Mouse (Mus musculus) skeletal muscle tissue, adult 2 months (tissue): ENCODE data around the gene Slc22a7.

ENCODE experiments used
- DNase-seq: peaks from one replicate; pipeline ENCODE4 v3.0.0-alpha.2; 2012; ENCODE audit warnings: low read depth, low spot score

The Slc22a7 gene

GRCm38 (mm10) chr17:46438298-46438873 is at the start of gene Slc22a7:
Gene Slc22a7, minus strand, starts transcription at chr17:46438457.
- DNase-seq: no peak

GRCm38 (mm10) chr17:46487431-46487830 is 49.2 kb upstream of the Slc22a7 start, which contains the start of gene Ttbk1:
Gene Ttbk1, minus strand, starts transcription at chr17:46487675.
- DNase-seq: no peak

DNA sequence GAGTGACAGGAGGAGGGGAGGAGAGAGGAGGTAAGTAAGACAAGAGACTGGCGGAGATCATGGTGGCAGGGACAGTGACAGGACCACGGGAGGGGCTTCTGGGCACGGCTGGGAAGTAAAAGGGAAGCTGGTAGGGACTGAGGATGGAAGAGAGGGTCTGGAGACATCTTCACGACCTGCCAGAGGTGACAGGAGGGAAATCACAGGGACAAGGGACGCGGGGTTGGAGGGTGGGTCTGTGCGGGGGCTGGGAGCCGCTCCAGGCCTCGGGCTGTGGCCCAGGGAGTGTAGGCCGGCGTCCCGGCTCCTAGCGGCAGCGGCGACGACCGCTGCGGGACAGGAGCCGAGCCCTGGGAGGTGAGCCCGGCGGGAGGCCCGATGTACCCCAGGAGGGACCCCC is 48.7 kb upstream of the Slc22a7 start:
- DNase-seq: no peak

DNA sequence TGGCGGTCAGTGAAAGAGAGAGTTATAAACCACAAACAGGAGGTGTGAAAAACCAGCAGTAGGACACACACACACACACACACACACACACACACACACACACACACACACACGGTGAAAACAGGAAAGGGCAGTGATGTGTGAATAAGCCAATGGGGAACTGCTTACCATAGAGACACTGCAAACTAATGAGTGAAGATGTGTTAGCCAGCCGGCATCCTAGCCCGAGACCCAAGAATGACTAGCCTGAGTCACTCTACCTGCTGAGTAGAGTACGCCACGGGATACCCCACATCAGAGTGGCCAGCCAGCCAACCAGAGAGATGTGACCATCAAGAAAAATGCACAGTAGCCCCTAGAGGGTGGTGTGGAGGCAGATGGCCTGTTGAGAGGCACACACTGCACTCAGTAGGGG is 46.2 kb upstream of the Slc22a7 start:
- DNase-seq: no peak

GRCm38 (mm10) chr17:46484021-46484431 is 45.8 kb upstream of the Slc22a7 start:
- DNase-seq: no peak

DNA sequence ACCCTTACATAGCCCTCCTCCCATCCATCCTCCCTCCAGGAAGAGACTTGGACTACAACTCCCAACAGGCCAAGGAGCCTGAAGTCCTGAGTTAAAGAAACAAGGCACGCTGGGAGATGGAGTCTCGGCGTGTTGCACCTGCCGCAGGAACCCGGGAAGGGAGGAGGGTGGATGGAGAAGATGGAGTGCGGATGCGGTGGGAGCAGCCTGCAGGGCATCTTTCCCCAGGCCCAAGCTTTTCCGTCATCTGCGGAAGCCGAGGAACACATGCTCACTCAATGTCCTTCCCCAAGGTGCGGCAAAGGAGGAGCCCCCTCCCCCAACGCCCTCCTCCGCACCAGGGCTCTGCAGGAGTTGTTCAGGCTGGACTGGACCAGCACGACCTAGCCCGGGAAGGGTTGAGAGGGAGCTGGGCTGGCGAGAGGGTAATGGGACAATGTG is 45.3 kb upstream of the Slc22a7 start:
- DNase-seq: no peak

- DNase-seq: no peak
Measured at GRCm38 (mm10) chr17:46477286-46477685, 39.0 kb upstream of the Slc22a7 start.

- DNase-seq: no peak
Measured at GRCm38 (mm10) chr17:46476601-46477000, 38.3 kb upstream of the Slc22a7 start.

GRCm38 (mm10) chr17:46467830-46468229 is 29.6 kb upstream of the Slc22a7 start:
- no peak for DNase-seq

GRCm38 (mm10) chr17:46462226-46462625 is 24.0 kb upstream of the Slc22a7 start:
- DNase-seq: no peak

GRCm38 (mm10) chr17:46461347-46461746 is 23.1 kb upstream of the Slc22a7 start:
- no peak for DNase-seq

DNA sequence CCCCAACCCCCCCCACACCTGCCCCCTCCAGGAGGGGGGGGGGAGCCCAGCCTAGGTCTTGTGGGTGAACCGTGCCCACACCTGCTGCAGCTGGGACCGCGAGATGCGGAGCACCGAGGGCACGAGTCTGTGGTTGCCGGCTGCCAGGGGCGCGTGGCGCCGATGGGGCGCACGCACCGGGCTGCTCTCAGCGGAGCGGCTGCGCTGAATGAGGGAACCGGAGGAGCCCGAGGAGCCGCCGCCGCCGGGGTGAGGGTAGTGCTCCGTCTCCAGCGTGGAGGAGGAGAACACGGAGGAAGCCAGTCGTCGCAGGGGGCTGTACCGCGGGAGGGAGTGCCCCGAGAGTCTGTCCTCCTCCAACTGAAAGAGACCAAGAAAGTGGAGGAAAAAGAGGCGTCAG is 22.4 kb upstream of the Slc22a7 start:
- no peak for DNase-seq

GRCm38 (mm10) chr17:46458439-46458838 is 20.2 kb upstream of the Slc22a7 start:
- DNase-seq: no peak

DNA sequence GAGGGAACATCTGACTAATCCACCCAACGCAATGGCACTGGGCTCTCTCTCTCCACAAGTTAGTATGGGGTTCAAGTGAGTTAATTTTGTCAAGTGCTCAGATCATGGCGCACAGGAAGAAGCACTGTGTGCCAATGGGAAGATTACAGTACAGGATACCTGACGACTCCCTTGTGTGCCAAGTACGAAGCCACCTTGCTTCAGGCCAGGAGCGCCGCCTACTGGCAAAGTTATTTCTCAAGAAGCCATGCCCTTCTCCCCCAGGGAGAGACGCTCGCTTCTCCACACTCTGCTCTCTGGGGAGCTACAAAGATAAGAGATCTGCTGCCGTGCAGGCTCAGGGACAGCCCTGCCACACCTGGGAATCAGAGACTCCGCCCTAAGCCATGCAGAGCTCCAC is 19.5 kb upstream of the Slc22a7 start:
- peak; percentile 61 for DNase-seq

DNA sequence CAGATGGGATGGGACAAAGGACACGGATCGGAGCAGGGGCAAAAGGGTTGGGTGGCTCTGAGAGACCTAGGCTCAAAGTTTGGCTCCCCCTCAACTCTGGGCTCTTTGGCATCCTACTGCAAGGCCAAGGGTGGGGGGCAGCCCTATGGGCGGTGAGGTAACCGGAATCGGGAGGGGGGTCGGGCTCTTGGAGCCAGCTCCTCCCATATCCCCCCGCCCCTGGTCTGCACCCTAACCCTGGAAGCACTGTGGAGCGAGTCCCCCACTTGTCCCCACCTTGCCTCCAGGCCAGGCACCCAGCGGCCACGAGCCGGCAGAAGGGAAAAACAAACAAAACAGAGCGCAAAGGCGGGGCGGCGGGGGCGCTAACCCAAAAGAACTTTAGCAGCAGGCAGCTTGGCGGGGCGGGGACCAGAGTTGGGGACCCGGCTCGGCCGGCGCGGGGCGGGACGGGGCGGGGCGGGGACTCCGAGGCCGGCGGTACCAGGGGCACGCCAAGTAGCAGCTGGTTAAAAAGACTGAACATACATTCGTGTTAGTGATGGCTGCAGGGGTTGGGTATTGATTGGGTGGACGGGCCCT is 16.9 kb upstream of the Slc22a7 start:
- no peak for DNase-seq

DNA sequence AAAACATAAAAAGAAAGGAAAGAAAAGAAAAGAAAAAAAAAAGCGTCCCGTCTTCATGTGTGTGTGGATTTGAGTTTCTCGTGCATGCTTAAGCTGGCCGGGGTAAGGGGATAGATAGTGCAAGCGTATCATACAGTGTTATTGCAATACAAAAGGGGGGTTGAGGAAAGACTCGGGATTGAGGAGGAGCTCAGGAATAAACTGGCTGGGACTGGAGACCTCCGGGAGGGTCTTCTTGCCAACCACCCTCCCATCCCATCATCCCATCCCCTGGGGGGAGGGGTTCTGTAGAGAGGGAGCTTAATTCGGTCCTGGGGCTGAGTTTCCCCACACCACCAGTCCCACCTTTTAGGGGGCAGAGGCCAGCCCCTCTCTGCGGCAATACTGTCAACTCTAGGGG is 16.3 kb upstream of the Slc22a7 start:
- no peak for DNase-seq

GRCm38 (mm10) chr17:46453970-46454411 is 15.7 kb upstream of the Slc22a7 start:
- DNase-seq: no peak

DNA sequence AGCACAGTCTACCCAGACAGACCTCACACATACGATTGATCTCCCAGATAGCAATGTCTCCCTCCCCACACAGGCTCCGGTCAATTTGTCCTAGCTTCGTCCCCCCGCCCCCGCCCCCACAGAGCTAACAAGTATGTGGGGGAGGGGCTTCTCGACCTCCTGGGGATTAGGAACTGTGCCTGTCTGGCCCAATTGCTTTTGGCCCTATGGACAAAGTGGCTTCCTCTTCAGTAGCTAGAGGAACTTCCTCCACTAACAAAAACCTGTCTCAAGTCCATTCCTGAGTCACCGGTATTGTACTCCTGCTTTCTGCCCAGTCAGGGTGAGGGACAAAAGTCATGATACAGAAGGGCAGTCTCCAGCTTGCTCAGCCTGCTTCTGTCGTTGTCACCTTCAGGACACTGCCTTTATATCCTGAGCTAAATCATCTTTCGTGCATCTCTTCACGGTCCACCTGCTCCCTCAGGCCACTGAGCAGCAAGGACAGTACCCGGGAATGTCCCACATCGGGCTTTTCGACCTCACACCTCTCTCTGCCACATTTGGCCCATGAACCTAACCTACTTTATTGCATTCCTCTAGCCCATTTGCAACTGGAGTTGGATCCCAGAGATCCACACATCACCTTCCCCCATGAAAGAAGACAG is 15.2 kb upstream of the Slc22a7 start:
- no peak for DNase-seq

GRCm38 (mm10) chr17:46452683-46453082 is 14.4 kb upstream of the Slc22a7 start:
- no peak for DNase-seq

GRCm38 (mm10) chr17:46446264-46446663 is 8.0 kb upstream of the Slc22a7 start:
- DNase-seq: no peak

DNA sequence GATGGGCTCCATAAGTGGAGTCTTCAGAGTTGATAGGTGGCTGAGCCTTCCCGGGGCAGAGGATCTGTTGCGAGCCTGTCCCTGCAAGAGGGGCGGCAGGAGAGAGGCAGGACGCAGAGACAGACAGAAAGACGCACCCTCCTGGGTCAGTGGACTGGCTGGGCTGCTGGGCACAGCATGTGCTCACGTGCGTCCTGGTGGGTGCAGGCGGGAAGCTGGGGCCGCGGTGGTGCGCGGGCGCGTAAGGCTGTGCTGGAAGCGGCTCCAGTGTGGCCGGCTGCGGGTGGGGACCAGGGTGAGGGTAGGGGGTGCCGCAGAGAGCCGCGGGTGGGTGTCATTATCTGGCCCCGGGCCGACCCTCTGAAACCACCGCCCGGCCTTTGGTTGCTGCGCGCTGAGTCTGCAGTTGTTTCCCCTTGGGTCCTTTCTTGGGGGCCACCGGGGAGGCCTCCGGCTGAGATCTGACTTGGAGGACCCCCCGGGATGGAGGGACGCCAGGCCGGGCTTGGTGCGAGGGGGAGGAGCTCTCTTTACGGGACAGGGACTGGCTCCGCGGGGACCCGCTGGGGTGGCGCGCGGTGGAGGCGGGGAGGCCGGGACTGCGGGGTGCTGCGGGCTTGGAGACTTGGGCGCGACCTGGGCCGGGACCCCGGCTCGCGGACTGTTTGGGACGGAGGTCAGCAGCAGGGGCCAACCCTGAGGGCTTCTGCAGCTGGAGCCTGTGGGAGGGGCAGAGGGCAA is 6.8 kb upstream of the Slc22a7 start:
- DNase-seq: no peak

GRCm38 (mm10) chr17:46439176-46439575 is 919 bp upstream of the Slc22a7 start:
- no peak for DNase-seq
